Mouse (Mus musculus) heart, postnatal 0 days (tissue): Measurements from ENCODE around the gene Pde1c.

Experiments
- CTCF ChIP-seq: IDR thresholded peaks from 2 replicates; pipeline ENCODE4 v1.5.1; 2016; ENCODE audit warnings: antibody characterized with exemption, control low read depth, low read depth
- EP300 ChIP-seq: IDR thresholded peaks from 2 replicates; pipeline ENCODE4 v1.6.1; 2016; ENCODE audit warnings: antibody characterized with exemption, low read depth

DNA sequence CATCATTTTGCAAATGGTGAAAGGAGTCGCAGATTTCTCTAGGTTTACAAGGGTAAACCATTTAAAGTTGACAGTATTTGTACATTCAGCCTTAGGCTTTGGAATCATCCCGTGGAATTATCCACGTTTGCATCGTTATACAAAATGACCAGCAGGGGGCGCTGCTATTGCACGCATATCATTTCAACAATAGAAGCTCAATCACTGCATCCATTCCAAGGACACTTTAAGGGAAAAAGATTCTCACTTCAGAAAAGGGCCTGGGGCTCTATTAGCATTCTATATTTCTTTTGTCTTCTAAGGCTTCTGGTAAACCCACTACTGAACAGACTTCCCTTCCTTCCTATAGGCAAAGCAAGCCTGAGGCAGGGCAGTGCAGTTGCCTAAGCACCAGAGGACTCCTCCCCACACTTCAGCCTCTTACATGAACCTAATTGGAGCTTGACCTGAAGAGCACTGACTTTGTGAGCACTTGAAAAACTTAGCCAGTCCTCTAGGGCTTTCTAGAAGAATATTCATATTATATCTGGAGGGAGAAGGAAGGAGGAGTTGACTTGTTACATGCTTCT is 87.9 kb downstream of the Pde1c start:
- TF ChIP-seq CTCF (peak; percentile 90), EP300 (no peak)
